Mouse (Mus musculus) midbrain, embryonic 15.5 days (tissue): ENCODE data around the gene Greb1. TPM values are rescaled to one million over a fixed set of nuclear protein-coding genes. Genes with fewer than 3 reads are reported as not detected.

Experiments used
- ATAC-seq: fragments of 200-750 bp; cut with Nextera tagmentation; replicated peaks from 2 replicates; pipeline ENCODE4 v1.8.0; 2017; ENCODE audit warnings: moderate TSS enrichment
- H3K27ac ChIP-seq: fragments of 300-500 bp; sonication (generic); 2 replicates; pipeline ENCODE4 v1.5.1; 2015; ENCODE audit warnings: mild to moderate bottlenecking, inconsistent platforms
- H3K27me3 ChIP-seq: fragments of 300-500 bp; sonication (generic); replicated peaks from 2 replicates; pipeline ENCODE4 v1.6.1; 2015; ENCODE audit warnings: inconsistent platforms
- H3K36me3 ChIP-seq: fragments of 300-500 bp; sonication (generic); replicated peaks from 2 replicates; pipeline ENCODE4 v1.6.1; 2015; ENCODE audit warnings: inconsistent platforms
- H3K4me1 ChIP-seq: fragments of 300-500 bp; sonication (generic); 2 replicates; pipeline ENCODE4 v1.6.1; 2015; ENCODE audit warnings: inconsistent platforms
- H3K4me2 ChIP-seq: fragments of 300-500 bp; sonication (generic); 2 replicates; pipeline ENCODE4 v1.6.1; 2015; ENCODE audit warnings: inconsistent platforms, mild to moderate bottlenecking, moderate library complexity
- H3K4me3 ChIP-seq: fragments of 300-500 bp; sonication (generic); 2 replicates; pipeline ENCODE4 v1.5.1; 2015; ENCODE audit warnings: mild to moderate bottlenecking, inconsistent platforms
- H3K9ac ChIP-seq: fragments of 300-500 bp; sonication (generic); 2 replicates; pipeline ENCODE4 v1.6.1; 2015; ENCODE audit warnings: mild to moderate bottlenecking, inconsistent platforms
- H3K9me3 ChIP-seq: fragments of 300-500 bp; sonication (generic); 2 replicates; pipeline ENCODE4 v1.6.1; 2016; ENCODE audit warnings: inconsistent platforms
- WGBS: fragments of 180-500 bp; shearing (Covaris S2); methylation state at CpG from one replicate; pipeline ENCODE4 v1.1.7; 2015; ENCODE audit warnings: mixed read lengths; 5-methylcytosine and 5-hydroxymethylcytosine counted together
- polyA plus RNA-seq: library from polyadenylated mRNA; unstranded; fragments of >200 nt; fragmentation: Nextera tagmentation; extraction: Ambion mirVana; gene quantifications from 2 replicates; pipeline ENCODE4 v1.2.1, GENCODE M21; 2015

Gene Greb1
- polyA plus RNA-seq, 1 experiment from 2014 or later, result 1.4 TPM

GRCm38 (mm10) chr12:16656906-16657875 is 143.5 kb downstream of the Greb1 start:
- H3K4me2 ChIP-seq, result no peak overlapping the region
- H3K9me3 ChIP-seq, result no peaks in the 10 kb centered on the region
- ATAC-seq, result no peak
- 75% methylated on average over 5 of the region's 5 CpGs for WGBS
- H3K27ac ChIP-seq, result no peak overlapping the region
- H3K4me1 ChIP-seq, result peaks cover 8% of the 10 kb centered on the region
- H3K4me3 ChIP-seq, result no peak overlapping the region
- H3K36me3 ChIP-seq, result no peaks in the 10 kb centered on the region
- peaks cover 34% of the 10 kb centered on the region for H3K27me3 ChIP-seq
- no peak overlapping the region for H3K9ac ChIP-seq

- Histone ChIP-seq H3K27ac (no peak overlapping the region), H3K9me3 (no peaks in the 10 kb centered on the region), H3K36me3 (no peaks in the 10 kb centered on the region), H3K4me1 (peaks cover 8% of the 10 kb centered on the region), H3K4me2 (no peak overlapping the region), H3K27me3 (peaks cover 36% of the 10 kb centered on the region), H3K4me3 (no peak overlapping the region), H3K9ac (no peak overlapping the region)
- ATAC-seq, result no peak
- WGBS, result 82% methylated on average over 4 of the region's 4 CpGs
Observed at GRCm38 (mm10) chr12:16655604-16656003, 145.1 kb downstream of the Greb1 start.

- peaks cover 8% of the 10 kb centered on the region for H3K4me1 ChIP-seq
- H3K9ac ChIP-seq, result peak within 1 kb of the TSS; percentile 25; the same call in 1 of the 2 replicates
- ATAC-seq, result peak; percentile 91
- peaks cover 36% of the 10 kb centered on the region for H3K27me3 ChIP-seq
- no peaks in the 10 kb centered on the region for H3K9me3 ChIP-seq
- H3K27ac ChIP-seq, result no peak within 1 kb of the TSS
- H3K4me3 ChIP-seq, result peak within 1 kb of the TSS; percentile 36
- H3K36me3 ChIP-seq, result no peaks in the 10 kb centered on the region
- peak within 1 kb of the TSS; percentile 86 for H3K4me2 ChIP-seq
- WGBS, result 7% methylated on average over 58 of the region's 58 CpGs
Observed at GRCm38 (mm10) chr12:16653332-16654093, 147.2 kb downstream of the Greb1 start, which contains the start of gene Ntsr2. TSS of gene Ntsr2 (plus strand) at chr12:16653382.

GRCm38 (mm10) chr12:16649819-16650218 is 150.9 kb downstream of the Greb1 start:
- Histone ChIP-seq H3K4me3 (no peak overlapping the region), H3K9ac (no peak overlapping the region), H3K36me3 (no peaks in the 10 kb centered on the region), H3K4me2 (no peak overlapping the region), H3K4me1 (peaks cover 8% of the 10 kb centered on the region), H3K9me3 (no peaks in the 10 kb centered on the region), H3K27me3 (peaks cover 28% of the 10 kb centered on the region), H3K27ac (no peak overlapping the region)
- no peak for ATAC-seq
- WGBS, result 81% methylated on average over 6 of the region's 6 CpGs

DNA sequence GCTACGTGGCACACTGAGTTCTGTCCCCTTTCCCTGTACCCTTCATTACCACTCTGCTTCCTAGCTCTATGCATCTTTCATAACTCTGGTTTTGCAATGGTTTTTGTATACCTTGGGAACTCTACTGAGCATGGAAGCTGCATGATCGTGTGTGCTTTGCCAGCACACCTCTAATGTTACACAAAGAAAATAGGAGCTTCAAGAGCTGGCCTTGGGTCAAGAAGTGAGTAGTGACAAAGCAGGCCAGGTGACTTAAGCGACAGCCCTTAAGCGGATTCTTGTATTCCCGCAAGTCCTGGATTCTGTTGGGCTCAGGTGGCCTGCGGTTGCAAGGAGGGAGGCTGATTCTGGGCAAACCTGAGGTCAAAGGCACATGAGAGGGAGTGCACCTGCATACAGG is 152.4 kb downstream of the Greb1 start:
- H3K4me1 ChIP-seq, result peaks cover 12% of the 10 kb centered on the region
- 90% methylated on average over 6 of the region's 6 CpGs for WGBS
- H3K9ac ChIP-seq, result no peak overlapping the region
- H3K4me3 ChIP-seq, result no peak overlapping the region
- no peak overlapping the region for H3K27ac ChIP-seq
- peaks cover 14% of the 10 kb centered on the region for H3K27me3 ChIP-seq
- no peak for ATAC-seq
- no peaks in the 10 kb centered on the region for H3K36me3 ChIP-seq
- no peak overlapping the region for H3K4me2 ChIP-seq
- no peaks in the 10 kb centered on the region for H3K9me3 ChIP-seq

DNA sequence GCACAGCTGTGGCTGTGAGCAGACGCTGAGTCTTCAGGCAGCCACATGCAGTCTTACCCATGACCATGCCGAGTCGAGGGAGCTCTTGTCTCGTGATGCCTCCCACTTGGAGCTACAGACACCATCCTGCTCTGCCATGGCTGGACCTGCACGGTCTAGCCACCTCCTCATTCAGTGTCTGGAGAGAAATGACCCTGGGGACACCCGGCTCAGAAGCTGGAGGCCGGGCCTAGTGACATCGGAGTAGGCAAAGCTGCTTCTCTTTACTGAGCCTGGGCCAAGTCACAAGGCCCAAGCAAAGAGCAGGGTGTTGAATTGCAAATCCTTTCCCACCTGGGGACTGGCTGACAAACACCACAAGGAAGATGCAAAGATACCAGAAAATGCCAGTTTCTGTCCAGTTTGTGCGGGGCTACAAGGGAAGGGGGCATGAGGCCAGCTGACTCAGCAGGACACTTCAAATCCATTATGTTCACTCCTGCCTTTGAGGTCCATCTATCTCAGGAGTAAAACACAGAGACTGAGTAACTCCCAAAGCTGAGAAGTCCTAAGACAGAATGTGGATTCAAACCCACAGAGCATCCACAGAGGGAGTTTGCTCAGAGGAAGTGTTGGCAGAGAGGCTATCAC is 153.8 kb downstream of the Greb1 start:
- no peak for ATAC-seq
- 45% methylated on average over 9 of the region's 9 CpGs for WGBS
- peaks cover 10% of the 10 kb centered on the region for H3K4me1 ChIP-seq

DNA sequence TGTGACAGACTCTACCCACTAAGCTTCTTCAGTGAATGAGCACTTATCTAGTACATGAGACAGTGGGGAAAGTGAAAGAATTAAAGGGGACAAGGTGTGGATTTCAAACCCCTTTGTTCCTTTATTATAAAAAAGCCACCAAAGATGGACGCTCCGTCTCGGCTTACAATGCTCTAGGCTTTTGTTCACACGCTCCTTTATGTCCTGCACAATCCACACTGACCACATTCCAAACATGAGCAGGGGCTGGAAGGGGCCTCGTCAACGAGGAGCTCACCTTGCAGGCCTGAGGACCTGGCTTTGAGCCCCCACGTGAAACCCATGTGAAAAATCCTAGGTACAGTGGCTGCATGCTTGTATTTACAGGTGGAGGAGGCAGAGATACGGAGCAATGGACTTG is 156.0 kb downstream of the Greb1 start:
- peak; percentile 17; the same call in 1 of the 2 replicates for ATAC-seq
- H3K27me3 ChIP-seq, result no peaks in the 10 kb centered on the region
- H3K4me3 ChIP-seq, result no peak overlapping the region
- peaks cover 10% of the 10 kb centered on the region for H3K4me1 ChIP-seq
- H3K4me2 ChIP-seq, result no peak overlapping the region
- no peaks in the 10 kb centered on the region for H3K9me3 ChIP-seq
- no peak overlapping the region for H3K27ac ChIP-seq
- no peak overlapping the region for H3K9ac ChIP-seq
- no peaks in the 10 kb centered on the region for H3K36me3 ChIP-seq
- 38% methylated on average over 8 of the region's 8 CpGs for WGBS

More for the DNA sequence above, 153.8 kb downstream of the Greb1 start:
- Histone ChIP-seq H3K9me3 (no peaks in the 10 kb centered on the region), H3K27me3 (no peaks in the 10 kb centered on the region), H3K27ac (no peak overlapping the region), H3K4me3 (no peak overlapping the region), H3K9ac (no peak overlapping the region), H3K4me2 (no peak overlapping the region), H3K36me3 (no peaks in the 10 kb centered on the region)

DNA sequence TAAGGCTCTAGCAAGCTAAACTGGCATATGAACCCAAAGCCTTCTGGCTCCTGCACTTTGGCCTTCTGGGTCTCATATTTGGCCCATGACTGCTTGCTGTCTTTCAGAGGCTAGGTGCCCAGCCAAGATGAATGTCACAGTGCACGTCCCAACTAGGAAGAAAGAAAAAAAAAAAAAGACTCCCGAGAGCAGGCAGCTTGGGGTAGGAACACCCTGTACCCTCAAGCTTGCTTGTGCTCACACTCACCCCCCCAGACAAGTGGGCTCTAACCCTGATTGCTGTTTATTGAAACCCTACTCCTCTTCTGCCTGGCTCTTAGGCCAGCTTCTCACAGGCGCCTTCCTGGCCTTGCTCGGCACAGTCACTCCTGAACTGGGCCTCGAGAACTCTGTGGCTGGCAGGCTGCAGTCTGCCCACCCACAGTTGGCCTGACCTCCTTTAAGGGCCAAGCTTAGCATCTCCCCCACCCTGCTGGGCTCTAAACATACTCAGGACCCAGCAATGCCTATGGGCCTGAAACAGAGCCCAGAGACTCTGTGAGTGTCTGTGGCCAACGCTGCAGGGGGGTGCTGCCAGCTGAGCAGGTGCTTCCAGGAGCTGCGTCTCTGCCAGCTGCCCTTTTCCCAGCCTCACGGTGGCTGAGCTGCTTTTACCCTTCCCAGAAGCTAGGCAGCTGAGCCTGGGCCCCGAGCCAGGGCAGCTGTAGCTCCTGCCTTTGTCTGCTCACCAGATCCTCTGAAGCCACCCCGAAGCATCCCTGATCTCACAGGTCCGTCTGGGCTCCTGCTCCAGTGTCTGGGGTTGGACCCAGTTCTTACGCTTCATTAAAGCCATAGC is 157.0 kb downstream of the Greb1 start:
- H3K27ac ChIP-seq, result peak overlapping the region; percentile 62
- H3K9ac ChIP-seq, result no peak overlapping the region
- ATAC-seq, result peak; percentile 88
- H3K4me2 ChIP-seq, result no peak overlapping the region
- H3K4me1 ChIP-seq, result peaks cover 10% of the 10 kb centered on the region
- H3K9me3 ChIP-seq, result no peaks in the 10 kb centered on the region
- no peaks in the 10 kb centered on the region for H3K36me3 ChIP-seq
- 34% methylated on average over 12 of the region's 12 CpGs for WGBS
- no peaks in the 10 kb centered on the region for H3K27me3 ChIP-seq
- no peak overlapping the region for H3K4me3 ChIP-seq

GRCm38 (mm10) chr12:16642000-16642399 is 158.7 kb downstream of the Greb1 start:
- Histone ChIP-seq H3K9ac (no peak overlapping the region), H3K4me1 (peaks cover 10% of the 10 kb centered on the region), H3K36me3 (no peaks in the 10 kb centered on the region), H3K27ac (no peak overlapping the region), H3K27me3 (no peaks in the 10 kb centered on the region), H3K4me3 (no peak overlapping the region), H3K9me3 (no peaks in the 10 kb centered on the region), H3K4me2 (no peak overlapping the region)
- 67% methylated on average over 5 of the region's 5 CpGs for WGBS
- ATAC-seq, result no peak

DNA sequence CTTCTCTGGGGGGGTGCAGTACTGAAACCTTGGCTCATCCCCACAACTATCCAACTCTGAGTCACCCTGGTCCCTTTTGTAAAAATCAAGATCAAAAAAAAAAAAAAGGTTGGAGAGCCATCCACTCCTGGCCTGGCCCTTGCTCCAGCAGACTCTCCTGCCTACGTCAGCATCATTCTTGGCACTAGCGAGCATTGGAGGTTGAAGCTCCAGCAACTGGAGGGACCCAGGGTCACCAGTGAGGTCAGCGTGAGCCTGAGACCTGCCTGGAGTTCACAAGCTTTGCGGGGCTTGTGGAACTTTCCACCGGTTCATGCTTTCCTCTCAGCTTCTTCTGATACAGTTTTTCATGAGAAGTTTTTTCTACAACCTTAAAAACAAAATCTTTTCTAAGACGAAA is 160.6 kb downstream of the Greb1 start:
- Histone ChIP-seq H3K9ac (no peak overlapping the region), H3K27ac (no peak overlapping the region), H3K4me3 (no peak overlapping the region), H3K27me3 (no peaks in the 10 kb centered on the region), H3K4me1 (peaks cover 10% of the 10 kb centered on the region), H3K9me3 (no peaks in the 10 kb centered on the region), H3K4me2 (no peak overlapping the region), H3K36me3 (no peaks in the 10 kb centered on the region)
- WGBS, result 91% methylated on average over 6 of the region's 6 CpGs
- ATAC-seq, result no peak

DNA sequence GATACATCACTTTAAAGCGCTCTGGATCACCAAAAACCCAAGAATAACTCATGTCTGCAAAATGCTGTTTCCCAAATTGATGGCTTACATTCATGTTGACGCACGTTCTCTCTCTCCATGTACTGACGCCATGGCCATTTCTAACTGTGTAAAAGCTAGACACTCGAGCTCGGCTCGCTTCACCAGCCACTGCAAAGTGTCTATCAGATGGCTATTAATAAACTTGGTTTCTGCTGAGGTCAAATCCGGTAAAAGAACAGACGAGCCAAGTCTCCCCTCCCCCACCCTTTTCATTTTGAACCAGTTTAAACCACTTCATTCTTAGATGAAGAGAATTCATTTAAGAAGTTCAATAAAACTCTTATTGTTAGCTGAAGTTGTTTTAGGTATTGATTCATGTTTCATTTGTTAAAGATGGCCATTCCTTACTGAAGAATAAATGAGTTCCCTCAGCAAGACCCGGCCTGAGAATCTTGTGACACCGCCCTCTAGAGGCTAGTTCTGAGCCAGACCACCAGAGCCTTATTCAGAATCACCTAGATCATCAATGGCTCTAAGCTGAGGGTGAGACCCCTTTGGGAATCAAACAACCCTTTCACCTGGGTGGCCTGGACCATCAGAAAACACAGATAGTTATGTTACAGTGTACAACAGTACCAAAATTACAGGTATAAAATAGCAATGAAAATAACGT is 161.5 kb downstream of the Greb1 start:
- no peaks in the 10 kb centered on the region for H3K9me3 ChIP-seq
- no peaks in the 10 kb centered on the region for H3K36me3 ChIP-seq
- H3K4me2 ChIP-seq, result no peak overlapping the region
- no peak overlapping the region for H3K9ac ChIP-seq
- no peak overlapping the region for H3K4me3 ChIP-seq
- H3K27ac ChIP-seq, result no peak overlapping the region
- no peaks in the 10 kb centered on the region for H3K27me3 ChIP-seq
- WGBS, result 75% methylated on average over 12 of the region's 12 CpGs
- peaks cover 9% of the 10 kb centered on the region for H3K4me1 ChIP-seq
- no peak for ATAC-seq
